Mouse (Mus musculus): ENCODE results near the gene Itga5.

- TF ChIP-seq CTCF (IDR thresholded peaks at IDR 0.05; ENCODE audit: control insufficient read depth, insufficient read depth, insufficient read length) (no peak), MAX (IDR thresholded peaks at IDR 0.05) (no peak), MYOD1 (IDR thresholded peaks at IDR 0.05; ENCODE audit: control insufficient read depth, insufficient read length, low read depth) (no peak), USF1 (IDR thresholded peaks at IDR 0.05; ENCODE audit: low read depth) (no peak), CEBPB (IDR thresholded peaks at IDR 0.05; ENCODE audit: low read depth) (no peak), MYOG (IDR thresholded peaks at IDR 0.05; ENCODE audit: control insufficient read depth, extremely low read depth, insufficient read length) (no peak), FOSL1 (IDR thresholded peaks at IDR 0.05; ENCODE audit: insufficient read depth, low read length, poor library complexity, severe bottlenecking) (no peak)
Observed at GRCm38 (mm10) chr15:103354690-103355089, 11.9 kb downstream of the Itga5 start.
